Mouse (Mus musculus) CH12.LX (cell line): ENCODE measurements around the gene Arid5b. TPM values are rescaled to one million over a fixed set of nuclear protein-coding genes. Genes with fewer than 3 reads are reported as not detected.

ENCODE experiments used
- DNase-seq: peaks from one replicate; pipeline ENCODE4 v3.0.0-alpha.2; 2013; ENCODE audit errors: extremely low read depth
- H3K27ac ChIP-seq: 2 replicates; pipeline ENCODE4 v1.5.1; 2012; ENCODE audit warnings: low read depth, mild to moderate bottlenecking, control low read depth, moderate library complexity; ENCODE audit not compliant: insufficient read depth
- H3K27me3 ChIP-seq: replicated peaks from 2 replicates; pipeline ENCODE3; 2012; ENCODE audit warnings: inconsistent platforms
- H3K36me3 ChIP-seq, 2 experiments: replicated peaks in 1 of 2; 2 replicates each; pipeline versions ENCODE3 to v1.6.1; 2012; ENCODE audit warnings: inconsistent platforms in 1 of 2, low read length in 1 of 2, mild to moderate bottlenecking in 1 of 2, mixed read lengths in 1 of 2, moderate library complexity in 1 of 2; ENCODE audit not compliant: control insufficient read depth in 1 of 2, insufficient read depth in 1 of 2
- H3K4me1 ChIP-seq, 2 experiments: 2 replicates each; pipeline ENCODE4 v1.6.1; 2012; ENCODE audit warnings: inconsistent platforms in 1 of 2, moderate library complexity in 1 of 2; ENCODE audit not compliant: insufficient read depth in 2 of 2, control insufficient read depth in 1 of 2
- H3K4me2 ChIP-seq: 2 replicates; pipeline ENCODE4 v1.6.1; 2012; ENCODE audit warnings: low read depth, mild to moderate bottlenecking, control low read depth; ENCODE audit not compliant: poor library complexity, insufficient read depth, severe bottlenecking
- H3K4me3 ChIP-seq, 3 experiments: fragments of 150-350 bp in 1 of 3; sonication (generic) in 1 of 3; replicated peaks in 1 of 3; 2 replicates each; pipeline versions ENCODE3 to v1.5.1; 2011 to 2012; ENCODE audit warnings: low read depth in 2 of 3, low read length in 2 of 3, mild to moderate bottlenecking in 2 of 3, moderate library complexity in 2 of 3, control low read depth in 1 of 3, improper control_type of control experiment in 1 of 3, inconsistent platforms in 1 of 3, mixed read lengths in 1 of 3; ENCODE audit not compliant: poor library complexity in 1 of 3
- H3K79me2 ChIP-seq: replicated peaks from 2 replicates; pipeline ENCODE4 v1.6.1; 2012; ENCODE audit warnings: mild to moderate bottlenecking, moderate library complexity; ENCODE audit not compliant: control insufficient read depth, poor library complexity, insufficient read depth, severe bottlenecking; ENCODE audit errors: extremely low read depth
- H3K9ac ChIP-seq: 2 replicates; pipeline ENCODE4 v1.6.1; 2012; ENCODE audit warnings: low read depth, mild to moderate bottlenecking, control low read depth, moderate library complexity; ENCODE audit not compliant: insufficient read depth
- H3K9me3 ChIP-seq: replicated peaks from 2 replicates; pipeline ENCODE3; 2012; ENCODE audit warnings: low read length, inconsistent platforms, mixed read lengths
- BHLHE40 ChIP-seq: IDR thresholded peaks from 2 replicates; pipeline ENCODE4 v1.6.1; 2011; ENCODE audit warnings: mild to moderate bottlenecking, low read depth, low read length, improper control_type of control experiment
- ETS1 ChIP-seq: conservative IDR thresholded peaks from 2 replicates; pipeline ENCODE4 v1.6.1; 2012; ENCODE audit warnings: low read depth, mild to moderate bottlenecking, inconsistent platforms, low read length, improper control_type of control experiment, moderate library complexity
- JUND ChIP-seq: conservative IDR thresholded peaks from 2 replicates; pipeline ENCODE4 v1.6.1; 2011; ENCODE audit warnings: low read depth, low read length, improper control_type of control experiment
- KAT2A ChIP-seq: IDR thresholded peaks from 2 replicates; pipeline ENCODE4 v1.6.1; 2012; ENCODE audit warnings: low read length, improper control_type of control experiment, inconsistent platforms; ENCODE audit not compliant: insufficient replicate concordance
- MAFK ChIP-seq: IDR thresholded peaks from 2 replicates; pipeline ENCODE4 v1.6.1; 2011; ENCODE audit warnings: low read length, improper control_type of control experiment; ENCODE audit not compliant: insufficient replicate concordance
- MAZ ChIP-seq: IDR thresholded peaks from 2 replicates; pipeline ENCODE4 v1.6.1; 2012; ENCODE audit warnings: low read depth, mild to moderate bottlenecking, inconsistent platforms, low read length, improper control_type of control experiment, moderate library complexity
- PAX5 ChIP-seq: IDR thresholded peaks from 2 replicates; pipeline ENCODE4 v1.6.1; 2012; ENCODE audit warnings: low read length, inconsistent platforms, mixed read lengths
- TBP ChIP-seq: conservative IDR thresholded peaks from 2 replicates; pipeline ENCODE4 v1.6.1; 2011; ENCODE audit warnings: low read depth, low read length, improper control_type of control experiment
- ZKSCAN1 ChIP-seq: IDR thresholded peaks from 2 replicates; pipeline ENCODE4 v1.6.1; 2012; ENCODE audit warnings: low read depth, inconsistent platforms, low read length, improper control_type of control experiment, borderline replicate concordance
- dilution Hi-C: fragments of 300-500 bp; cut with MboI; formaldehyde crosslinking; loops from 2 replicates; pipeline ENCODE4 v1.14.3; 2020; ENCODE audit warnings: low sequenced_read_pairs; ENCODE audit not compliant: extremely low pct_unique_long_range_greater_than_20kb, extremely low pct_ligation_motif_present
- in situ Hi-C: fragments of 300-500 bp; cut with MboI; formaldehyde crosslinking; loops from 3 replicates; pipeline ENCODE4 v1.14.3; 2019; ENCODE audit warnings: low sequenced_read_pairs, low pct_ligation_motif_present, low pct_unique_long_range_greater_than_20kb, mixed read lengths
- polyA plus RNA-seq: library from polyadenylated mRNA; unstranded; fragments of >175 nt; gene quantifications from 2 replicates; pipeline ENCODE4 v1.2.1, GENCODE M21; 2012; ENCODE audit warnings: low read depth; ENCODE audit not compliant: insufficient read length
- total RNA-seq, 2 experiments: library from RNA; depleted of rRNA; stranded (reverse); fragments of 300-350 nt in 1 of 2; fragments of >200 nt in 1 of 2; gene quantifications; 2 replicates each; pipeline ENCODE4 v1.2.3; 2012 to 2014

The Arid5b gene
- total and polyA plus RNA-seq, 3 experiments, result 1.1 to 2.6 (median 1.8) TPM

DNA sequence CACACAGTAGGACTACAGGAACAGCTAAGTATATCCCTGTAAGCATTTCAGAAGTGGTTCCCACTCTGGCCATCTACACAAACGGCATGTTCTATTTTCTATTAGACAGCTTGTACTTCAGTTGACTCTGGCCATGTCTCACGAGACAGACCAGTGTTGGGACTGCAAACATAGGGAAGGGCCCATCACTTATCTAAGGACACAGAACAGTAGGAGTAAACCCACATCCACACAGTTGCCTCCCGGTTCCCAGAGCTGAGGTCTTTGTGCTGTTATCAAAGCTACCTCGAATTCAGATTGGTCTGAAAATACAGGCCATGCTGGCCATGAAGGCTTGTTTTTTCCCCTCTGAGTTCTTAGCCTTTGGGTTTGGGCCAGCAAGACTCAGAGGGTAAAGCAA, 158.5 kb downstream of the Arid5b start:
- DNase-seq, result no peak
- H3K79me2 ChIP-seq, result no peaks in the 10 kb centered on the region
- no peak for TF ChIP-seq ETS1
- TF ChIP-seq ZKSCAN1, result peak; percentile 42; the same call in 1 of the 2 replicates
- H3K27ac ChIP-seq, result no peak overlapping the region
- H3K4me2 ChIP-seq, result no peak overlapping the region
- H3K9me3 ChIP-seq, result no peaks in the 10 kb centered on the region
- H3K36me3 ChIP-seq, result peaks cover 4 to 22% of the 10 kb centered on the region in 2 experiments
- dilution Hi-C loops, result no loop called here
- no peaks in the 10 kb centered on the region for H3K27me3 ChIP-seq
- peaks cover 14 to 36% of the 10 kb centered on the region in 2 experiments; a peak in 3 of 4 replicates for H3K4me1 ChIP-seq
- in situ Hi-C loops, result no loop called here
- no peak overlapping the region for H3K4me3 ChIP-seq
- no peak overlapping the region for H3K9ac ChIP-seq

DNA sequence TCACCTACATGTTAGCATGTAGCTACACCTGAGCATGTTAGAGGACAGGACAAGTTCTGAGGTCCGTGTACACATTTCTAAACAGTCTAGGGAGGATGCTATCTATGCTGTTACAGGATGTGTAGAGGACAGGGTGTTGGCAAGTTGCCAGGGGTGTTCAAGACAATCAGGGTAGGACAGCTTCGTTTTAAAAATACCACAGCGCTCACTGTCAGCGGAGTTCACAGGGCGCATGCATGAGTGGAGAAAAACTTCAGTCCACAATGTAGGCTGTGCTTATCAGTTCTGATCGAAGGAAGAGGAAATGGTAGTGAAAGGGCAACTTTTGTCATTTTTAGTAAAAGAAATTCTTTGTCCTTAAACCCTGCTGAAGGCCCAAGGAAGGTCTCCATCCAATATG, 159.3 kb downstream of the Arid5b start:
- H3K27ac ChIP-seq, result no peak overlapping the region
- H3K4me1 ChIP-seq, result peaks cover 10 to 28% of the 10 kb centered on the region in 2 experiments; a peak in 3 of 4 replicates
- TF ChIP-seq KAT2A (no peak), JUND (no peak), PAX5 (no peak), TBP (no peak), BHLHE40 (no peak)
- TF ChIP-seq, all 38 proteins: peak for 0
- Histone ChIP-seq H3K4me2 (no peak overlapping the region), H3K79me2 (no peaks in the 10 kb centered on the region), H3K9ac (no peak overlapping the region), H3K27me3 (no peaks in the 10 kb centered on the region), H3K9me3 (no peaks in the 10 kb centered on the region), H3K4me3 (no peak overlapping the region), H3K36me3 (peaks cover 4 to 24% of the 10 kb centered on the region in 2 experiments)
- no peak for DNase-seq
- in situ Hi-C loops, result no loop called here
- dilution Hi-C loops, result no loop called here

DNA sequence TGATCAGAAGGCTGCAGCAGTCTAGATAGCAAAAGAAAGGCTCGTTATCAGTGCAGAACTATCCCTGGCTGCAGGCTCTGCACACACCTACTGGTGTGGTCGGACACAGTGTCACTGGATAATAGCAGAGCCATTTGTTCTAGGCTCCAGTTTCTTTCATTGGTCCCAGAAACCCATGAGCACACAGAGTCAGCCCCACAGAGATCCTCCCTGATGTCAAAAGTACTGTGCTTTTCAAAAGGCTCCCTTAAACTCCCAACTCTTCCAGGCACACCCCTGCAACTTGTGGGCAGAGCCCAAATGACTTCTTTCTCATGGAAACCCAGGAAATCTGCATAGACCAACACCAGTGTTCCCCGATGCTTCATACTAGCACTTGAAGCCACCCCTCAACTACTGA, 163.6 kb downstream of the Arid5b start:
- H3K79me2 ChIP-seq, result no peaks in the 10 kb centered on the region
- no peak overlapping the region for H3K4me2 ChIP-seq
- TF ChIP-seq ZKSCAN1, result no peak
- TF ChIP-seq MAZ, result no peak
- TF ChIP-seq BHLHE40, result no peak
- no peak for TF ChIP-seq MAFK
- TF ChIP-seq, all 38 proteins: peak for 0
- Histone ChIP-seq H3K9ac (no peak overlapping the region), H3K9me3 (no peaks in the 10 kb centered on the region), H3K36me3 (peaks cover 4 to 27% of the 10 kb centered on the region in 2 experiments), H3K4me3 (no peak overlapping the region), H3K27me3 (no peaks in the 10 kb centered on the region), H3K4me1 (peaks cover 0 to 3% of the 10 kb centered on the region in 2 experiments; a peak in 1 of 4 replicates), H3K27ac (no peak overlapping the region)
- dilution Hi-C loops (no loop called here), in situ Hi-C loops (no loop called here)
- no peak for DNase-seq
